Mouse (Mus musculus) erythroid progenitor cell, adult 5-6 weeks (primary cell): Measurements from ENCODE around the gene Gm10424. TPM values are rescaled to one million over a fixed set of nuclear protein-coding genes. Genes with fewer than 3 reads are reported as not detected.
"Not testable (repeated sequence)": the region's sequence is repeated elsewhere in the genome, so short reads cannot be mapped to it uniquely, and the experiment has no call there.

ENCODE experiments used
- ATAC-seq: replicated peaks from 2 replicates; pipeline ENCODE4 v1.8.0; 2016; ENCODE audit warnings: moderate number of reproducible peaks, mild to moderate bottlenecking, moderate TSS enrichment, inconsistent platforms; ENCODE audit not compliant: poor library complexity, low FRiP score, severe bottlenecking
- total RNA-seq, 2 experiments: library from RNA; stranded (forward) in 1 of 2; stranded (reverse) in 1 of 2; fragments of 150-400 nt in 1 of 2; fragments of 186-747, 209-891 nt in 1 of 2; gene quantifications; 2 replicates each; pipeline versions ENCODE4 v1.2.3 to v1.2.4; 2015 to 2017; ENCODE audit warnings: low replicate concordance in 2 of 2

Gene Gm10424
- total RNA-seq (2015; ENCODE audit: low replicate concordance) (not detected in 2 replicates), total RNA-seq (2017; ENCODE audit: low replicate concordance) (not detected in 2 replicates)

DNA sequence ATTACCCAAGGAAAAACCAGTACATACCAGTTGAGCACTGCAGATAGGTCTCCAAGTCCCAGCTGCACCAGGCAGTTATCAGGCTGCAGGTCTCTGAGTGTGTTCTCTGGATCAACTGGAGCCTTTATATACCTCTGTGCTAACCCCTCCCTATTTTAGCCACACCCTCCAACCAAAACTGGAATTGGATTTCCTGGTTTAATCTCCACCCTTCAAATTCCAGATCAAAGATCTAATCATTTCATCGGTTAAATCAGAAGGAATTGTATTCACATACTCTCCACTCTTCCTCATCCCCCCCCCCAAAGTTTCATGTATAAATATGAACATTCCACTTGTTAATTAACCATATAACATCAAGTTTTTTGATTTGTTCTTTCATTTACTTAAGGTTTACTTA is at the start of gene Gm10424:
Gm10424 (minus strand) TSS at position 101 of the 400 bp plus-strand sequence.
- not testable (repeated sequence) for ATAC-seq

DNA sequence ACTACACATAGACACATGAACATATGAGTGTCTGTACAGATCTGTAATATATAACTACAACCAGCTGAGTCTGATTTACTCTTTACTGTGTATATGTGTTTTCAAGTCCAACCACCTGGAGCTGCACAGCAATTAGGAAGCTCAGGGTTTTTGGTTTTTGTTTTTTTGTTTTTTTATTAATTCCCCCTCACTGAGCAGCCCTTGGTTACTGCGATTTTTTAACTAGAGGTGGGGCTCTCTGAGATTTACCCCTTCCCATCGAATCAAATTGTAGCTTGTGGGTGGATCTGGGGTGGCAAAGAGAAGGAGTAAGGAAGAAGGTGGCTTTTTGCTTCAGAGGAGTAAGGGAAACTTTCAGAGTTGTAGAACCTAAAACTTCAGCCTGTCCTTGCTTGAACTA is 33.0 kb upstream of the Gm10424 start, which contains the start of gene Gm3259:
Gm3259 (plus strand) TSS at position 301 of the 400 bp plus-strand sequence.
- ATAC-seq, result not testable (repeated sequence)

Other genes with a start within 250 kb of the Gm10424 start
- not detected in 2 replicates for gene Gm7942, start 165.8 kb downstream of the Gm10424 start, total RNA-seq (2015; ENCODE audit: low replicate concordance)
- not detected in 2 replicates for gene Gm7942, start 165.8 kb downstream of the Gm10424 start, total RNA-seq (2017; ENCODE audit: low replicate concordance)
- not detected in 2 replicates for gene Gm16513, start 90.1 kb downstream of the Gm10424 start, total RNA-seq (2015; ENCODE audit: low replicate concordance)
- gene Gm16513, start 90.1 kb downstream of the Gm10424 start, total RNA-seq (2017; ENCODE audit: low replicate concordance), result not detected in 2 replicates
- gene Gm3259, start 33.1 kb upstream of the Gm10424 start, total RNA-seq (2015; ENCODE audit: low replicate concordance), result not detected in 2 replicates
- not detected in 2 replicates for gene Gm3259, start 33.1 kb upstream of the Gm10424 start, total RNA-seq (2017; ENCODE audit: low replicate concordance)
- gene D5Ertd577e, start 184.0 kb upstream of the Gm10424 start, total RNA-seq (2015; ENCODE audit: low replicate concordance), result not detected in 2 replicates
- gene D5Ertd577e, start 184.0 kb upstream of the Gm10424 start, total RNA-seq (2017; ENCODE audit: low replicate concordance), result not detected in 2 replicates
- gene Gm3286, start 238.0 kb upstream of the Gm10424 start, total RNA-seq (2015; ENCODE audit: low replicate concordance), result not detected in 2 replicates
- not detected in 2 replicates for gene Gm3286, start 238.0 kb upstream of the Gm10424 start, total RNA-seq (2017; ENCODE audit: low replicate concordance)